In genomic region chr5:135589996-135590784, GRCm38 (mm10) we compare ENCODE assay signal across 18 mouse cellular contexts. TPM values are rescaled to one million over a fixed set of nuclear protein-coding genes. Genes with fewer than 3 reads are reported as not detected.
"Had no signal": no experiment of that assay in that cellular context is flagged by ENCODE, and none has a peak within 500 bp of the region (broad histone marks: within the 10 kb centered on the region; RNA-seq: fewer than 3 reads in every experiment).

No protein-coding gene starts in this region.

- ATAC-seq: inflammation-experienced regulatory T-cells, adult 6 months; liver, embryonic 12.5 days had no signal

- H3K9me3 ChIP-seq: limb, embryonic 15.5 days; liver, embryonic 12.5 days; stomach, embryonic 15.5 days had no signal

- H3K27ac ChIP-seq: limb, embryonic 15.5 days; liver, embryonic 12.5 days; midbrain, embryonic 10.5 days; neural tube, embryonic 15.5 days; stomach, embryonic 15.5 days had no signal

- H3K4me1 ChIP-seq: limb, embryonic 15.5 days; midbrain, embryonic 10.5 days; neural tube, embryonic 15.5 days; stomach, embryonic 15.5 days had no signal

- H3K36me3 ChIP-seq: limb, embryonic 15.5 days; liver, embryonic 12.5 days; midbrain, embryonic 10.5 days; neural tube, embryonic 15.5 days; stomach, embryonic 15.5 days had no signal

- H3K4me2 ChIP-seq: limb, embryonic 15.5 days; liver, embryonic 12.5 days; lung, embryonic 14.5 days; neural tube, embryonic 15.5 days; stomach, embryonic 15.5 days had no signal

- DNase-seq: lung, embryonic 14.5 days; lung, postnatal 10 days; lung, postnatal 4 days; midbrain, embryonic 14.5 days; spleen, adult 18-20 months; thymus, postnatal 36 days had no signal

- H3K4me3 ChIP-seq: limb, embryonic 15.5 days; liver, embryonic 12.5 days; midbrain, embryonic 10.5 days; myocyte; neural tube, embryonic 15.5 days; stomach, embryonic 15.5 days had no signal

- H3K9ac ChIP-seq: limb, embryonic 15.5 days; liver, embryonic 12.5 days; lung, embryonic 14.5 days; neural tube, embryonic 15.5 days; stomach, embryonic 15.5 days had no signal

- H3K27me3 ChIP-seq: limb, embryonic 15.5 days; liver, embryonic 12.5 days; neural tube, embryonic 15.5 days; stomach, embryonic 15.5 days had no signal

RNA-seq across cellular contexts. Expression of gene Ccl24, which starts 17.3 kb away (rescaled TPM):
- polyA plus RNA-seq: inflammation-experienced regulatory T-cells, adult 6 months; myocyte had no signal

RNA-seq across cellular contexts. Expression of gene Ccl26, which starts 26.8 kb away (rescaled TPM):
- polyA plus RNA-seq: inflammation-experienced regulatory T-cells, adult 6 months; limb, embryonic 11.5 days; limb, embryonic 15.5 days; liver, embryonic 12.5 days; liver, embryonic 16.5 days; lung, embryonic 14.5 days; midbrain, embryonic 10.5 days; midbrain, embryonic 14.5 days; myocyte; neural tube, embryonic 11.5 days; neural tube, embryonic 15.5 days; stomach, embryonic 15.5 days; testis, adult 2 months; thymus, postnatal 0 days had no signal
